Mouse (Mus musculus): Measurements from ENCODE around the gene Dnah2. TPM values are rescaled to one million over a fixed set of nuclear protein-coding genes. Genes with fewer than 3 reads are reported as not detected.
A peak's percentile ranks its signal among the peaks of the same experiment; 100 is the strongest.

Dnah2 gene
- polyA plus RNA-seq, 1 experiment from 2014 or later: 3.4 TPM

DNA sequence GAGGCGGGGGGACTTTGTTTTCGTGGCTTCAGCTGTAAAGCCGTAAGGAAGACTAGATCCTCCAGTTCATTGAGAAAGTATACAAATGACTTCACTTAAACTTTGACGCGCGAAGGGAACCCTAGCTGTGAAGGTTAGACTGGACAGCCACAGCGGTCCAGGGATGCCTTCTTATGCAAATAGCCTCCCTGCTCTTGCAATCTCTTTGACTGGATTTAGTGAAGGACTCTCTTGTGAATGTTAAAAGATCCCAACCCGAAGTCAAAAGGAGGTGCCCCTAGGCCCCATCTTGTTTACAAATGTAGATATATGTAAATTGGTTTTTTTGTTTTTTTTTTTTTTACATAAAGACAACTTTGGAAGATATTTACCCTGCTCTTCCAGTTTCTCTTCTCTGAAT lies 32.9 kb upstream of the Dnah2 start:
- under 1% methylated on average over 8 of the region's 8 CpGs for WGBS
- peaks cover 37% of the 10 kb centered on the region for H3K4me1 ChIP-seq (replicated peaks)
- peak overlapping the region; percentile 94 for H3K27ac ChIP-seq (replicated peaks)
- no peaks in the 10 kb centered on the region for H3K27me3 ChIP-seq
- ATAC-seq (ENCODE audit: low FRiP score, low read depth): no peak
- H3K9me3 ChIP-seq: no peaks in the 10 kb centered on the region
- H3K36me3 ChIP-seq: no peaks in the 10 kb centered on the region
- H3K4me2 ChIP-seq: peak overlapping the region; percentile 85
- peak overlapping the region; percentile 64 for H3K9ac ChIP-seq
- H3K4me3 ChIP-seq: peak overlapping the region; percentile 63

DNA sequence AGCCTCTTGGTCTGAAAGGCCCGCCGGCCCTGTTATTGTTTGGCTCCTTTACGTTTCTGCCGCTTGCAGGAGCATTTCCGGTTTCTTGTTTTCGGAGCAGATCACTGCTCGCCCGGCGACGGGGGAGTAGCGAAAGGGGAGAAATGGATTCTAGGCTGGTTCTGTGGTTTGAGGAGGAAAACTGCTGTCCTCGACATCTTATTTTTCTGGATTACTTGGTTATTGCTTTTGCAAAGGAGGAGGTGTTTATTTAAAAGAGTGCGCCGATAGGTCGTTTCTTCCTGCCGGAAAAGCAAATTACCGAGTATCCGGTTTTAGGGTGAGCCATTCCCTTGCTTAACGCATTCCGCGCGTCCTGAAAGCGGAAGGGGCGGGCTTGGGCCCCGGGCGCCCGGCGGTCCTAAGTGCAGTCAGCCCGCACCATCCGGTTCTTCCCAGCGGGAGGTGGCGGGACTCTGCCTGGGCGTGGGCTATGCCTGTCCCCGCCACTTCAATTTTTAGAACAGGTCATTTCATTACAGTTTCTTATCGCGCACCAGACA lies 32.3 kb upstream of the Dnah2 start:
- Histone ChIP-seq H3K4me3 (peak overlapping the region; percentile 63), H3K9me3 (no peaks in the 10 kb centered on the region), H3K27ac (replicated peaks) (peak overlapping the region; percentile 94), H3K4me2 (peak overlapping the region; percentile 85), H3K4me1 (replicated peaks) (peaks cover 39% of the 10 kb centered on the region), H3K9ac (peak overlapping the region; percentile 64), H3K36me3 (0 out of 2 replicates have a peak, but pooled peaks cover under 1% of the 10 kb centered on the region), H3K27me3 (no peaks in the 10 kb centered on the region)
- WGBS: under 1% methylated on average over 36 of the region's 36 CpGs
- ATAC-seq (ENCODE audit: low FRiP score, low read depth): peak; percentile 80

DNA sequence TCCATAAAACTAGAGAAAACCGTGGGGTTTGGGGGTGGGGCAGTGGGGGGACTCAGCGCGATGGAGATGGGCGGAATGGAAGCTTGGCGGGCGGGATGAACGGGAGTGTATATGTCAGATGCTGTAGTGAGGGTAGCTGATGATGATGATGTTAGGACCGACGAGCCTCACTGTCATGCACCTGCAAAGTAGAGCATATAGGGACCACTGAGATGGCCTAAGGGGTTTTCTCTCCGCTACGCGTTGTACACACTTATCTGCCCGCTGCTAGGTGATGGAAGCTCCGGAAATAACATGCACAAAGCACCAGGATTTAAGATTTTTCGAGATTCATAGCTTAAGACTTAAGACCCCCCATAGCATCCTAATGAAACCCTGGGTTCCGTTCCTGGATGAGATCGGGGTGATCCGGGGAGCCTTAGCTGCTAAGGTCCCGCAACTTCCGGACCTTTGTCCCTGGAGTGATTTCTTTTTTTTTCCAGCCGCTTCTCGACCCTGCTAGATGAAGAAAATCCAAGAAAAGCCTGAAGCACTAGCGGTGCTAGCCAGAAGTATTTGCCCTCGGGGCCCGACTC lies 31.7 kb upstream of the Dnah2 start:
- peak overlapping the region; percentile 85 for H3K4me2 ChIP-seq
- peak overlapping the region; percentile 63 for H3K4me3 ChIP-seq
- WGBS: under 1% methylated on average over 25 of the region's 25 CpGs
- no peaks in the 10 kb centered on the region for H3K9me3 ChIP-seq
- 0 out of 2 replicates have a peak, but pooled peaks cover 2% of the 10 kb centered on the region for H3K36me3 ChIP-seq
- ATAC-seq (ENCODE audit: low FRiP score, low read depth): peak; percentile 32; the same call in 1 of the 2 replicates
- H3K27ac ChIP-seq (replicated peaks): peak overlapping the region; percentile 94
- H3K27me3 ChIP-seq: no peaks in the 10 kb centered on the region
- H3K4me1 ChIP-seq (replicated peaks): peaks cover 43% of the 10 kb centered on the region
- H3K9ac ChIP-seq: peak overlapping the region; percentile 64

DNA sequence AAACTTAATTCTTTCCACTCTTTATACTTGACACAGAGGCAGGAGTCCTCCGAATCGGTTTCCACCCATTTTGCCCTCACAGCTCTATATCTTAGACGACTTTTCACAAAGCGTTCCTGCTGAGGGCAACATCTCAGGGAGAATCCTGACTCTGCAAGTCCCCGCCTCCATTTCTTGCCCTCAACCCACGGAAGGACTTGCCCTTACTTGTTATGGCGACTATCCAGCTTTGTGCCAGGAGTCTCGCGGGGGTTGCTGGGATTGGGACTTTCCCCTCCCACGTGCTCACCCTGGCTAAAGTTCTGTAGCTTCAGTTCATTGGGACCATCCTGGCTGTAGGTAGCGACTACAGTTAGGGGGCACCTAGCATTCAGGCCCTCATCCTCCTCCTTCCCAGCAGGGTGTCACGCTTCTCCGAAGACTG lies 31.2 kb upstream of the Dnah2 start, which contains the start of the genes Wrap53 and Trp53:
Gene Wrap53, minus strand, starts transcription at position 165 of the 424 bp plus-strand sequence.
Gene Trp53, plus strand, starts transcription at position 269 of the 424 bp plus-strand sequence.
- WGBS: 0% methylated on average over 13 of the region's 13 CpGs
- no peaks in the 10 kb centered on the region for H3K9me3 ChIP-seq
- H3K27me3 ChIP-seq: no peaks in the 10 kb centered on the region
- H3K27ac ChIP-seq (replicated peaks): peak within 1 kb of the TSS; percentile 94
- H3K4me3 ChIP-seq: peak within 1 kb of the TSS; percentile 63
- H3K4me1 ChIP-seq (replicated peaks): peaks cover 44% of the 10 kb centered on the region
- peak within 1 kb of the TSS; percentile 75 for H3K9ac ChIP-seq
- ATAC-seq (ENCODE audit: low FRiP score, low read depth): peak; percentile 73
- peak within 1 kb of the TSS; percentile 85 for H3K4me2 ChIP-seq
- H3K36me3 ChIP-seq: 0 out of 2 replicates have a peak, but pooled peaks cover 2% of the 10 kb centered on the region

GRCm38 (mm10) chr11:69579128-69580017 lies 30.5 kb upstream of the Dnah2 start:
- no peaks in the 10 kb centered on the region for H3K9me3 ChIP-seq
- peak overlapping the region; percentile 85 for H3K4me2 ChIP-seq
- ATAC-seq (ENCODE audit: low FRiP score, low read depth): peak; percentile 89
- 1% methylated on average over 39 of the region's 39 CpGs for WGBS
- H3K27ac ChIP-seq (replicated peaks): peak overlapping the region; percentile 94
- no peaks in the 10 kb centered on the region for H3K27me3 ChIP-seq
- H3K4me3 ChIP-seq: peak overlapping the region; percentile 63
- H3K36me3 ChIP-seq: 0 out of 2 replicates have a peak, but pooled peaks cover 5% of the 10 kb centered on the region
- H3K4me1 ChIP-seq (replicated peaks): peaks cover 48% of the 10 kb centered on the region
- peak overlapping the region; percentile 75 for H3K9ac ChIP-seq

GRCm38 (mm10) chr11:69578301-69578700 lies 29.4 kb upstream of the Dnah2 start:
- 17% methylated on average over 15 of the region's 15 CpGs for WGBS
- H3K9me3 ChIP-seq: no peaks in the 10 kb centered on the region
- H3K4me1 ChIP-seq (replicated peaks): peaks cover 48% of the 10 kb centered on the region
- H3K27ac ChIP-seq (replicated peaks): no peak overlapping the region
- peak overlapping the region; percentile 63 for H3K4me3 ChIP-seq
- ATAC-seq (ENCODE audit: low FRiP score, low read depth): no peak
- H3K9ac ChIP-seq: peak overlapping the region; percentile 75
- H3K4me2 ChIP-seq: peak overlapping the region; percentile 85
- H3K27me3 ChIP-seq: no peaks in the 10 kb centered on the region
- 0 out of 2 replicates have a peak, but pooled peaks cover 5% of the 10 kb centered on the region for H3K36me3 ChIP-seq

- Histone ChIP-seq H3K27me3 (no peaks in the 10 kb centered on the region), H3K36me3 (0 out of 2 replicates have a peak, but pooled peaks cover 5% of the 10 kb centered on the region), H3K9ac (no peak overlapping the region; the same call in 1 of the 2 replicates), H3K4me1 (replicated peaks) (peaks cover 36% of the 10 kb centered on the region), H3K4me2 (no peak overlapping the region), H3K4me3 (no peak overlapping the region), H3K27ac (replicated peaks) (no peak overlapping the region), H3K9me3 (no peaks in the 10 kb centered on the region)
- 79% methylated on average over 5 of the region's 5 CpGs for WGBS
- ATAC-seq (ENCODE audit: low FRiP score, low read depth): no peak
These were observed 27.4 kb upstream of the Dnah2 start for GRCm38 (mm10) chr11:69576307-69576706.

DNA sequence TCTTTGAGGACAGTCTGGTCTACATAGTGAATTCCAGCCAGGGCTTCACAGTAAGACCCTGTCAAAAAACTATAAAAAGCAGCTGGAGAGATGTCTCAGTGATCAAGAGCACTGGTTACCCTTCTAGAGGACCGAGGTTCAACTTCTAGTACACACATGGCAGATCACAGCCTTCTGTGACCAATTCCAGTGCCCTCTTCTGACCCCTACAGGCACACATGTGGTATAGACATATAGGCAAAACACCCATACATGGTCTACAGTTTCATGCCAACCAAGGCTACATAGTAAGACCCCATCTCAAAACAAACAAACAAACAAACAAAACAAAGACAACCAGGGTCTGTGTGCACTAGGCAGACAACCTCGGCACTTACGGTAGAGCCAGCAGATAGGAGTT lies 26.3 kb upstream of the Dnah2 start:
- Histone ChIP-seq H3K4me2 (no peak overlapping the region), H3K27ac (replicated peaks) (no peak overlapping the region), H3K27me3 (no peaks in the 10 kb centered on the region), H3K4me3 (no peak overlapping the region), H3K9ac (no peak overlapping the region), H3K36me3 (0 out of 2 replicates have a peak, but pooled peaks cover 8% of the 10 kb centered on the region), H3K4me1 (replicated peaks) (peaks cover 36% of the 10 kb centered on the region), H3K9me3 (no peaks in the 10 kb centered on the region)
- ATAC-seq (ENCODE audit: low FRiP score, low read depth): no peak
- 61% methylated on average over 3 of the region's 3 CpGs for WGBS

DNA sequence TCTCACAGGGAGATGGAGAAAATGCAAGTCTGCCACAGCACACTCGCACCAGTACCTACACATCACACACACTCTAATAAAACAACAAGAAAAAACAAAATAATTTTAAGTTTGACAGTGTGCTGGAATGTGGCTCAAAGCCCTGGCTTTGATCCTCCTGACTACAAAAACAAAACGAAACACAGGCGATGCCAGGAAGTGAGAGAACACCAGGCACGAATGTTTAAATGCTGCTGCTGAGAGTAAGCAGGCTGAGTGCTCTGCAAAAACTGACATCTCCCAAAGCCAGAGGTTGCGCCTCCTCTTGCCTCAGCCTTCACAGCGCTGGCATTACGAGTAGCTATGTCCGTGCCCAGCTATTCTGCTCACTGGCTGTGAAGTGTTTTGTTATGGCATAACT lies 16.2 kb upstream of the Dnah2 start:
- Histone ChIP-seq H3K4me3 (no peak overlapping the region), H3K9ac (no peak overlapping the region), H3K4me2 (no peak overlapping the region), H3K36me3 (peaks cover 11% of the 10 kb centered on the region), H3K9me3 (no peaks in the 10 kb centered on the region), H3K27ac (replicated peaks) (no peak overlapping the region), H3K4me1 (replicated peaks) (peaks cover 20% of the 10 kb centered on the region), H3K27me3 (no peaks in the 10 kb centered on the region)
- WGBS: 83% methylated on average over 8 of the region's 8 CpGs
- no peak for ATAC-seq (ENCODE audit: low FRiP score, low read depth)

GRCm38 (mm10) chr11:69564391-69564790 lies 15.5 kb upstream of the Dnah2 start:
- Histone ChIP-seq H3K27ac (replicated peaks) (no peak overlapping the region), H3K9me3 (no peaks in the 10 kb centered on the region), H3K4me3 (no peak overlapping the region), H3K36me3 (peaks cover 7% of the 10 kb centered on the region), H3K4me2 (no peak overlapping the region), H3K9ac (no peak overlapping the region), H3K27me3 (no peaks in the 10 kb centered on the region), H3K4me1 (replicated peaks) (peaks cover 22% of the 10 kb centered on the region)
- WGBS: 42% methylated on average over 3 of the region's 3 CpGs
- no peak for ATAC-seq (ENCODE audit: low FRiP score, low read depth)

- 91% methylated on average over 13 of the region's 13 CpGs for WGBS
These were observed 14.5 kb upstream of the Dnah2 start for GRCm38 (mm10) chr11:69563373-69563772.

More at GRCm38 (mm10) chr11:69563373-69563772, 14.5 kb upstream of the Dnah2 start:
- Histone ChIP-seq H3K9ac (no peak overlapping the region), H3K4me1 (replicated peaks) (peaks cover 32% of the 10 kb centered on the region), H3K27me3 (no peaks in the 10 kb centered on the region), H3K9me3 (no peaks in the 10 kb centered on the region), H3K27ac (replicated peaks) (no peak overlapping the region), H3K4me2 (no peak overlapping the region), H3K36me3 (peaks cover 7% of the 10 kb centered on the region), H3K4me3 (no peak overlapping the region)
- ATAC-seq (ENCODE audit: low FRiP score, low read depth): no peak
